11 mouse cellular contexts compared by ENCODE assay signal in genomic region chr6:43078750-43079149, GRCm38 (mm10). TPM values are rescaled to one million over a fixed set of nuclear protein-coding genes. Genes with fewer than 3 reads are reported as not detected.
DNase-seq lines count a peak whose midpoint lies in the region; ATAC-seq and TF ChIP-seq lines count a peak whose summit lies in the region.
"Had no signal": no experiment of that assay in that cellular context is flagged by ENCODE, and none has a peak within 500 bp of the region (broad histone marks: within the 10 kb centered on the region; RNA-seq: fewer than 3 reads in every experiment).

No protein-coding gene starts in this region.

- no peak overlapping the region for H3K9ac ChIP-seq in liver, adult 2 months (ENCODE audit: low read depth, low read length)
- H3K9ac ChIP-seq in hindbrain, postnatal 0 days (replicated peaks; ENCODE audit: low read length), result no peak overlapping the region

- intact Hi-C loops in gastrocnemius, adult 2 months (cut with DNase I), result no loop called here
- intact Hi-C loops in gastrocnemius, postnatal 36 days (cut with DNase I), result no loop called here

- no peak overlapping the region for H3K4me3 ChIP-seq in gastrocnemius, adult 2 months
- H3K4me3 ChIP-seq in liver, adult 2 months (ENCODE audit: insufficient read depth, low read depth, low read length), result no peak overlapping the region
- no peak overlapping the region for H3K4me3 ChIP-seq in hindbrain, postnatal 0 days (ENCODE audit: low read length)
- H3K4me3 ChIP-seq: heart, embryonic 10.5 days had no signal

- TF ChIP-seq CTCF in gastrocnemius, adult 2 months (IDR thresholded peaks at IDR 0.05), result peak; percentile 28; the same call in 1 of the 2 replicates
- TF ChIP-seq CTCF in liver, adult 2 months (IDR thresholded peaks at IDR 0.05; ENCODE audit: low read depth, low read length), result no peak
- TF ChIP-seq CTCF in hindbrain, postnatal 0 days (IDR thresholded peaks at IDR 0.05; ENCODE audit: low read depth), result peak; percentile 64

- TF ChIP-seq POLR2A in liver, adult 2 months (IDR thresholded peaks at IDR 0.05; ENCODE audit: extremely low read depth, insufficient read depth, low read length), result no peak

- no peak for ATAC-seq in hindbrain, postnatal 0 days

- no peaks in the 10 kb centered on the region for H3K4me1 ChIP-seq in liver, adult 2 months (ENCODE audit: control insufficient read depth, insufficient read depth, low read length)
- H3K4me1 ChIP-seq in hindbrain, postnatal 0 days (ENCODE audit: insufficient read depth, low read length), result no peaks in the 10 kb centered on the region
- H3K4me1 ChIP-seq: heart, embryonic 10.5 days had no signal

- no peak for DNase-seq in gastrocnemius, adult 2 months
- no peak for DNase-seq in gastrocnemius, postnatal 36 days
- DNase-seq in liver, adult 2 months (ENCODE audit: extremely low read depth, low read depth, low spot score), result peak; percentile 20
- DNase-seq in liver, result no peak
- peak; percentile 25 for DNase-seq in Muller cell, postnatal 12 days (ENCODE audit: inconsistent ontology term)
- peak; percentile 75 for DNase-seq in hindbrain, postnatal 0 days (ENCODE audit: low spot score)
- no peak for DNase-seq in ovary, postnatal 14 days (ENCODE audit: low spot score)
- DNase-seq in gastrocnemius, postnatal 25 days, result no peak

- H3K36me3 ChIP-seq in liver, adult 2 months (ENCODE audit: control insufficient read depth, insufficient read depth, low read length), result no peaks in the 10 kb centered on the region
- H3K36me3 ChIP-seq in hindbrain, postnatal 0 days (ENCODE audit: insufficient read depth, low read length), result no peaks in the 10 kb centered on the region
- H3K36me3 ChIP-seq: heart, embryonic 10.5 days had no signal

- WGBS in liver, adult 2 months, result 7% methylated on average over 2 of the region's 2 CpGs
- WGBS in hindbrain, postnatal 0 days, result 16% methylated on average over 2 of the region's 2 CpGs

- H3K4me2 ChIP-seq in hindbrain, postnatal 0 days (ENCODE audit: low read depth, low read length), result no peak overlapping the region

- no peaks in the 10 kb centered on the region for H3K27me3 ChIP-seq in liver, adult 2 months (ENCODE audit: control insufficient read depth, insufficient read depth, low read length)
- no peaks in the 10 kb centered on the region for H3K27me3 ChIP-seq in hindbrain, postnatal 0 days (ENCODE audit: insufficient read depth, low read length)

- H3K79me2 ChIP-seq in liver, adult 2 months (ENCODE audit: control insufficient read depth, insufficient read depth, low read length), result no peaks in the 10 kb centered on the region

- no peak overlapping the region for H3K27ac ChIP-seq in gastrocnemius, adult 2 months
- H3K27ac ChIP-seq in liver, adult 2 months (replicated peaks; ENCODE audit: insufficient read depth, low read depth, low read length), result no peak overlapping the region
- H3K27ac ChIP-seq in hindbrain, postnatal 0 days, result no peak overlapping the region
- H3K27ac ChIP-seq: heart, embryonic 10.5 days had no signal

- no peaks in the 10 kb centered on the region for H3K9me3 ChIP-seq in hindbrain, postnatal 0 days (ENCODE audit: low read length)
- H3K9me3 ChIP-seq: heart, embryonic 10.5 days had no signal

RNA-seq across cellular contexts. Expression of gene Olfr441, which starts 27.4 kb away (rescaled TPM):
- total RNA-seq in gastrocnemius, adult 2 months (2021), result not detected
- total RNA-seq in gastrocnemius, postnatal 36 days (2021), result not detected
- total RNA-seq in liver, adult 2 months (2014; rRNA removed), result not detected in 2 replicates
- not detected in 2 replicates for polyA plus RNA-seq in liver, adult 2 months (2012; rRNA removed)
- not detected in 2 replicates for total RNA-seq in hindbrain, postnatal 0 days (2014; rRNA removed)
- polyA plus RNA-seq in hindbrain, postnatal 0 days (2015; fragmentation: Nextera tagmentation; extraction: Ambion mirVana), result not detected in 2 replicates
- not detected for total RNA-seq in gastrocnemius, postnatal 25 days (2021)
- total RNA-seq: common myeloid progenitor, adult 5-6 weeks; monocyte, adult 5-6 weeks had no signal
- polyA plus RNA-seq: heart, embryonic 10.5 days had no signal

Comparison
In these comparisons a context has a peak if more than half of its experiments do, and no peak if none do; other contexts are left out.
1. DNase-seq: peak in liver, adult 2 months (single experiment), Muller cell, postnatal 12 days (single experiment) and hindbrain, postnatal 0 days (single experiment); none in gastrocnemius, adult 2 months (single experiment), gastrocnemius, postnatal 36 days (0 of 2), liver (single experiment), ovary, postnatal 14 days (single experiment) and gastrocnemius, postnatal 25 days (single experiment).